Mouse (Mus musculus): Measurements from ENCODE around the gene Orai1.
A peak's percentile ranks its signal among the peaks of the same experiment; 100 is the strongest.
"Not testable (repeated sequence)": the region's sequence is repeated elsewhere in the genome, so short reads cannot be mapped to it uniquely, and the experiment has no call there.

The Orai1 gene

GRCm38 (mm10) chr5:123033646-123034160 lies 18.8 kb downstream of the Orai1 start:
- no peak for DNase-seq (ENCODE audit: low read depth, low spot score)

- no peak for DNase-seq (ENCODE audit: low read depth, low spot score)
These were observed 20.2 kb downstream of the Orai1 start for GRCm38 (mm10) chr5:123035089-123035488.

- no peak for DNase-seq (ENCODE audit: low read depth, low spot score)
These were observed 20.7 kb downstream of the Orai1 start for GRCm38 (mm10) chr5:123035564-123035963.

GRCm38 (mm10) chr5:123038115-123038514 lies 23.2 kb downstream of the Orai1 start:
- no peak for DNase-seq (ENCODE audit: low read depth, low spot score)

GRCm38 (mm10) chr5:123039120-123039752 lies 24.4 kb downstream of the Orai1 start:
- DNase-seq (ENCODE audit: low read depth, low spot score): no peak

GRCm38 (mm10) chr5:123040796-123041195 lies 25.9 kb downstream of the Orai1 start:
- no peak for DNase-seq (ENCODE audit: low read depth, low spot score)

- DNase-seq (ENCODE audit: low read depth, low spot score): no peak
These were observed 29.0 kb downstream of the Orai1 start for GRCm38 (mm10) chr5:123043856-123044255.

GRCm38 (mm10) chr5:123045561-123046295 lies 30.9 kb downstream of the Orai1 start:
- peak; percentile 33 for DNase-seq (ENCODE audit: low read depth, low spot score)

GRCm38 (mm10) chr5:123046916-123047315 lies 32.0 kb downstream of the Orai1 start, which contains the start of gene Morn3:
Gene Morn3 (minus strand): TSS chr5:123047016.
- no peak for DNase-seq (ENCODE audit: low read depth, low spot score)

- DNase-seq (ENCODE audit: low read depth, low spot score): no peak
These were observed 34.4 kb downstream of the Orai1 start for GRCm38 (mm10) chr5:123049271-123049670.

- DNase-seq (ENCODE audit: low read depth, low spot score): no peak
These were observed 36.0 kb downstream of the Orai1 start for GRCm38 (mm10) chr5:123050918-123051317.

- no peak for DNase-seq (ENCODE audit: low read depth, low spot score)
These were observed 36.9 kb downstream of the Orai1 start for GRCm38 (mm10) chr5:123051736-123052135.

- DNase-seq (ENCODE audit: low read depth, low spot score): peak; percentile 99
These were observed 42.7 kb downstream of the Orai1 start for GRCm38 (mm10) chr5:123057366-123058250.

- DNase-seq (ENCODE audit: low read depth, low spot score): no peak
These were observed 43.6 kb downstream of the Orai1 start for GRCm38 (mm10) chr5:123058251-123059102.

- DNase-seq (ENCODE audit: low read depth, low spot score): no peak
These were observed 45.1 kb downstream of the Orai1 start for GRCm38 (mm10) chr5:123059757-123060520.

- DNase-seq (ENCODE audit: low read depth, low spot score): no peak
These were observed 46.0 kb downstream of the Orai1 start for GRCm38 (mm10) chr5:123060706-123061401.

- not testable (repeated sequence) for DNase-seq (ENCODE audit: low read depth, low spot score)
These were observed 46.5 kb downstream of the Orai1 start for GRCm38 (mm10) chr5:123061402-123061749.

- DNase-seq (ENCODE audit: low read depth, low spot score): no peak
These were observed 48.3 kb downstream of the Orai1 start for GRCm38 (mm10) chr5:123063141-123063540.

GRCm38 (mm10) chr5:123064207-123064606 lies 49.3 kb downstream of the Orai1 start:
- DNase-seq (ENCODE audit: low read depth, low spot score): peak; percentile 89

All from telencephalon, adult 2 months (tissue).